Mouse (Mus musculus) thymus, postnatal 36 days (tissue): ENCODE data around the gene Gng2.

Source experiments
- DNase-seq, 2 experiments: peaks; one replicate each; pipeline ENCODE4 v3.0.0; 2022; ENCODE audit warnings: mixed read lengths in 2 of 2

The Gng2 gene

GRCm38 (mm10) chr14:19976421-19977270, 781 bp downstream of the Gng2 start:
- peak; percentile 39 to 49 for DNase-seq

DNA sequence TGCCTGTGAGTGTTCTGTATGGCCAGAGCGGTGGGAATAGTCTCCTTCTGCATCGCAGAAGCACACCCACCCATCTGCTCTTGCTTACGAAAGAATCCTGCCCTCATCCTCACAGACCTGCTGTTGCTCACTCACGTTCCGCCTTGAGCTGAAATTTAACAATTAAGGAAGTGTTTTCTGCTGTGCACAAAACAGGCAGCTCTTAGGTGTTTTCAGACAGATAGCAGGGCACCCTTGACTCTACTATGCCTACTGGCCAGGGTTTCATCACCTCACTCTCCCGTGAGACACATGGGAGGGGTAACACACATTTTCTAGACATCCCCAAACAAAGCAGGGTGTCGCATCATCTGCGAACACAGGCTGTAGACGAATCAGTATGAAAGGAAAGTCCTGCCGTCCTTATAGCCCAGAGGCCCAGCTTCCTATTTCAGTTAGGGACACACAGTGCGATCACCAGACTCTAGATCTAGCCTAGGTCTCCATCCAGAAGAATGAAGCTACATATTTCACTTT, 2.4 kb downstream of the Gng2 start:
- DNase-seq, result no peak

- no peak for DNase-seq
These were observed 3.0 kb downstream of the Gng2 start for GRCm38 (mm10) chr14:19974429-19974828.

- DNase-seq, result no peak
These were observed 5.0 kb downstream of the Gng2 start for GRCm38 (mm10) chr14:19972316-19973029.

- no peak for DNase-seq
These were observed 6.6 kb downstream of the Gng2 start for GRCm38 (mm10) chr14:19970845-19971244.

DNA sequence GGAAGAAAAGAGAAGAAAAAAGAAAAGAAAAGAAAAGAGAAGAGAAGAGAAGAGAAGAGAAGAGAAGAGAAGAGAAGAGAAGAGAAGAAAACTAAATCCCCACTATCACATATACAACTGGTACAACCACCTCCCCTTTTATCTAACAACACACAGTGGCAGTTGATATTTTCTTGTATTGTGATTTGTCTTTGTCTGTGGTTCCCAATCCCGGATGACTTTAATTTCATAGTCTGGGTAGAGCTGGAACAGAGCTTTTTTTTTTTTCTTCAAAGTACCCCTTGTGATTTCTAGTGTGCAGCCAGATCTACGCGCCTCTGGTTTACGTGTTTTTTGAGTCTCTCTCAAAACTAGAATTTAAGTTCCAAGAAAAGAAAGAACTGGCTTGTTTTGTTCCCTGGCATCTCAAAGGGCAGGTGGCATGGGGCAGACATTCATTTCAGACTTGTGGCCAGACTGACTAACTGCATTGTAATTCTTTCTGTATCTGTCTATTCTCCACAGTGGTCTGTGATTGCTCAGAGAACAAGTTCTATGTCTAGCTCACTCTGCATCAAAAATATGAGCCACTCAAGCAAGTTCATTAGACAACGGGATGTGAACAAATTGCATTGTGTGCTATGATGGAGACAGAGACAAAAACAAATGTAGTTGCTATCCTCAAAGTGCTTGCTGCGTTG, 7.2 kb downstream of the Gng2 start:
- DNase-seq, result no peak

DNA sequence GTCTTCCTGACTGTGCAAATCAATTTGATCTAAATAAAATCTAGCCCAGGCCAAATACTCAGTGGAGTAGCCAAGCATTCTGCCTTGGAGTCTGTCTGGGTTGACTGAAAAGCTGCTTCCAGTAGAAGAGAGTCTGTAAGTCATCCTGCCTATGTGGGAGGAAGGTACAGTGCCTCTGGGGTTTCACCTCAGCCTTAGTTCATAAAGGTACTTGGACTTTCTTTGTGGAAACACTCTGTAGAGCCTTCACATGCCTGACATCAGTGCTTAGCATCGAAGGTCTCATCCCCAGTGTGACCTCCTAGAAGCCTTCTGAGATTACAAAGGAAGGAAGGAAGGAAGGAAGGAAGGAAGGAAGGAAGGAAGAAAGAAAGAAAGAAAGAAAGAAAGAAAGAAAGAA, 7.9 kb downstream of the Gng2 start:
- DNase-seq, result no peak

DNA sequence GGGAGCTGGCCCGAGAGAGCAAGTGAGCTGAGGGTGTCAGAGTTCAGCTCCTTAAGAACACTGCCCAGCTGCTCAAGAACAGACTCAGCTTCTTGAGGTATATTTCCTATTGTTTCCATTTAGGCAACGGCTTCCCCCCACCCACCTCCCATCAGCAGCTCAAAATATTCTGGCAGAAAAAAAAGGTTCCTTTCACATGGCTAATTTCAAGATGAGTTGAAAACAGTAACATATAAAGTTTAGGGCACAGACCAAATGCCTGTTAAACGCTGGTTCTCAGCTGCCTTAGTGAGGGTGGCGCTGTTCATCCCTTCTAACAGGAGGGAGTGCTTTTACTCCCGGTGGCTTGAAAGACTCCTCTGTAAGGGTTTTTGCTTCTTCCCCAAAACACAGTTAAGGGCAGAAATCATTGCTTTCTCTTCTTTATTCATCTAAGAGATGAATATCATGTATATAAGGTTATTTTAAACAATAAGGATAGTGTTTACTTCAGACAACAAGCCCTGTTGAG, 8.4 kb downstream of the Gng2 start:
- no peak for DNase-seq

DNA sequence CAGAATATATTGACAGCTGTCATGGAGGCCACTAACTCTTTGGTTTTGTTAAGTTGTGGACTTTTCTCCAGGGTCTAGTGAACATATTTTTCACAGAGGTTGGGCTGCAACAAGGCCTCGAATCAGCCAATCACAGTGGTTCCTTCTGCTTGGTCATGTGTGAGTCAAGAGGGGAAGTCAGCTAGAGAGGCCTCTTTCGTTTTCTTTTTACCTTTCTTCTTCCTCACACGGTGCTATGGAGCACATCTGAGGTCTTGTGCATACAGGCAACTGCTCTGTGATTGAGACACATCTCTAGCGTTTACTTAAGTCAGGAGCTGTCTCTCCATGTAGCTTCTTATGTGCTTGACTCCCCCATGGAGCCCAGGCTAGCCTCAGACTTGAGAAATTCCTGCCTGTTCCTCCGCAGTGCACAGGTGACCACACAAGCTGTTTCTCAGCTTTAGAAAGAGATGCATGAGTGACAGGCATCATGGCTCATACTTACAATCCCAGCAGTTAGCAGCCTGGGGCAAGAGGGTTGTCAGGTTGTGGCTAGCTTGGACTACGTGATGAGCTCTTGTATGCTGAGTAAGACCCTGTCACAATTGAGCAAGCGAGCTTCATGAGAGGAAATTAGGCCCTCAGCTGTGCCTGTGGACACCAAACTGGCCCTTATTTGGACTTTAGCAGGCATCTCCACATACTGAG, 9.0 kb downstream of the Gng2 start:
- DNase-seq, result no peak

GRCm38 (mm10) chr14:19967482-19967881, 9.9 kb downstream of the Gng2 start:
- no peak for DNase-seq

GRCm38 (mm10) chr14:19963961-19964505, 13.4 kb downstream of the Gng2 start:
- no peak for DNase-seq

DNA sequence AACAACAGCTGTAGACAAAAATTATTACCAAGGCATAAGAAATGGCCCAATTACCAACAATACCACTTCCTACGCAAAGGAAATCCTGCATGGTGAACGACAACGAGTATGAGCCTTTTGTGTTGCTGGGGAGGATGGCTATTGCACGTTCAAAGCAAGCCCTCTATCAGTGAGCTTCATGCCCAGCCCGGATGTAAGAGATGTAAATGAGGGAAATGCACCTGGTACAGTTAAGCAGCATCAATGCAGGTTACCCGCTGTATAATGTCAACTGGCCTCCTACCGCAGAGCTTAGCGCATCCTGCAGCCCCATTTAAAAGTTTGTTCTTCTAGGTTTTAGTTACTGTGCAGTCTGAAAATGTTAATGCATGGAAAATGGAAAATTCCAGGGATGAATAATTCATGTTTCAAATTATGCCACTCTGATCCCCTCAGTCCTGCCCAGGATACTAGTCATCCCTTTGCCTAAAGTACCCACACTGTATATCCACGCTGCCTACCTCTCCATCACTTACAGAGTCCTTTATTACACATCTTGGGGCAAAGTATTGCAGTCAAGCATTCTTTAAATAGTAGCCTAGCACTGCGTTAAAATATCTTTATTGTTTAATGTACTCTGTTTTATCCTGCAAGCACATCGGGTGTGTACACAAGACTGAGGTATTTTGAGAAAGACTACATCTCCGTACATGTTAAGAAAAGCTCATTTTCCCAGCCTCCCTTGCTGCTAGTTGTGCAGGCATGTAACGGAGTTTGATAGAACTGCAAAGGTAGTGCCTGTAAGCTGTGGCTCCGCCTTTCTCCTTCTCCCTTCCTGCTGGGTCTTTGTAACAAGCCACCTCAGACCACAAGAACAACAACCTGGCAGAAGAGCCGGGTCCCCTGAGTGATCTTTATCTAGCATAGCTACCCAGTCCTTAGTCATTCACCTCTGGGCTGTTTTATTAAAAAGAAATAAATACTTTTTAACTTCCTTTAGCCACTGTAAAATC, 15.2 kb downstream of the Gng2 start:
- peak; percentile 22 to 42 for DNase-seq

- DNase-seq, result no peak
These were observed 17.6 kb downstream of the Gng2 start for GRCm38 (mm10) chr14:19959860-19960259.

GRCm38 (mm10) chr14:19955077-19955476, 22.4 kb downstream of the Gng2 start:
- DNase-seq, result no peak

- DNase-seq, result no peak
These were observed 26.6 kb downstream of the Gng2 start for GRCm38 (mm10) chr14:19950812-19951211.

GRCm38 (mm10) chr14:19949475-19949874, 28.0 kb downstream of the Gng2 start:
- no peak for DNase-seq

DNA sequence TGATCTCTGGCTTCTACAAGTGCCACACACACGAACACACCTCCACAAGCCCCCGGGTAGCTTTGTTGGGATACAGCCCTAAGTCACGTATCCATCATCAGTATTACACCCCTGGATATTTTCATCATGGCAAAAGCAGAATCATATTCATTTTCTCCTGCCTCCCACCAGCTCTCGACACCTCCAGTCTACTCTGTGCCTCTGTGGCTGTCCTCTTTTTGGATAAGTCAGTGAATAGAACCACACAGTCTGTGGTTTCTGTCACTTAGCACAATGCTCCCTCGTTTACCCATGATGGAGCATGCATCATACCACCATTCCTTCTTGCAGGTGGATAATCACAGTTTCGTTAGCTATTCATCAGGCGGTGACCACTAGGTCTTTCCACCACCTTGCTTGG, 31.2 kb downstream of the Gng2 start:
- DNase-seq, result no peak

GRCm38 (mm10) chr14:19942732-19943131, 34.7 kb downstream of the Gng2 start:
- no peak for DNase-seq

DNA sequence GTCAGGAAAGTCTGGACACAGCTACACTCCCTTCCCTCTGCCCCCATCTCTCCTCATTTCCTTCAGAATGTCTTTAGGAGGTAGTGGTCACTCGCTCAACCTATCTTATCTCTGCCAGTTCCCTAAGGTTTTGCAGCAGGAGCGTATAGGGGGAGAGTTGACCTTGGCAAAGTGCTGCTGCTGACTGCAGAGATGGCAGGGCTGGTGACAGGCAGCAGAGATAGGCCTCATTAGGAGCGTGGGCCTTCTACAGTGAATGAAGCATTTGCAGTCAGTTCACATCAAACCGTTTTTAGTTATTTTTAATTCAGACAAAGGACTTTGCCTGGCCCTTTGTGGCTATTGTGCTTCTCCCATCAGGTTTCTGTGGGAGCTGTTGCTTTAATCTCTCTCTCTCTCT, 35.1 kb downstream of the Gng2 start:
- DNase-seq, result no peak

- no peak for DNase-seq
These were observed 37.4 kb downstream of the Gng2 start for GRCm38 (mm10) chr14:19940066-19940465.

DNA sequence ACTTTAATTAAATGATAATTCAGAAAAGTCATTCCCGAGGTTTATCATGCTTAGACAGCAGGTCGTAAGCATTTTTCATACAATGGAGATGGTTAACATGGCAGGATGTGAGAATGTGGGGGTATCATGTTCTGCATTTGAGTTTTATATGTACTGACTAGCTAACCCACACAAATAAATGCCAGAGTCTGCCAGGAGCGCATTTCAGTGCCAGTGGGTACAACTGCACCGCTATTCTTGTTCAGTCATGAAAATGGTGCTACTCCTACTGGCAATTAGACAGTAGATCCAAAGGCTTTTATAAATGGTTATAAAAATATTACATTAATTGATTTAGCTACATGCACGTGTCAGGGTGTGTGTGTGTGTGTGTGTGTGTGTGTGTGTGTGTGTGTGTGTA, 38.9 kb downstream of the Gng2 start:
- DNase-seq, result no peak
